Mouse (Mus musculus): Measurements from ENCODE around the gene Ank3. TPM values are rescaled to one million over a fixed set of nuclear protein-coding genes. Genes with fewer than 3 reads are reported as not detected.

Gene Ank3
- total and polyA plus RNA-seq, 2 experiments: 2.9 to 31.0 TPM

DNA sequence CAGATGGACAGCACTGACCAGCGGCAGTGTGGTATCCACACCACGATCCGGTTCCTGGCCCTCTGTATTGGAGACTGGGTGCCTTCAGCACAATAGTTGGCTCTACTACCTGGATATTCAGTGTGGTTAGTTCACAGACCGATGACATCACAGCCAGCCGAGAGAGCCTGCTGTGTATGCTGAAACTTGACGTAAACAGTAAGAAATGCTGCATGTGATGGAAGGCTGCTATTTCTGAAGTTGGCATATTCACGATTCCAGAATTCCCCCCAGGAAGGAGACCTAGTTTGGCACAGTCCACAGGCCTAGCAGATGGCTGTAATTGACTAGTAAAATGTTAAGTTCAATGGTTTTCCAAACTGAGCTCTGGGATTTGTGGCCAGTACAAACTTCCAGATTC is 521.2 kb downstream of the Ank3 start:
- H3K4me3 ChIP-seq (ENCODE audit: insufficient read depth, low read depth, low read length): no peak overlapping the region
- 74% methylated on average over 7 of the region's 7 CpGs for WGBS
- H3K4me1 ChIP-seq (ENCODE audit: control insufficient read depth, insufficient read depth, low read length): peaks cover 11% of the 10 kb centered on the region
- H3K36me3 ChIP-seq (ENCODE audit: control insufficient read depth, insufficient read depth, low read length): no peaks in the 10 kb centered on the region
- H3K27me3 ChIP-seq (ENCODE audit: control insufficient read depth, insufficient read depth, low read length): no peaks in the 10 kb centered on the region
- no peak overlapping the region for H3K27ac ChIP-seq (replicated peaks; ENCODE audit: insufficient read depth, low read depth, low read length)
- no peaks in the 10 kb centered on the region for H3K79me2 ChIP-seq (ENCODE audit: control insufficient read depth, insufficient read depth, low read length)
- DNase-seq (ENCODE audit: extremely low read depth, low read depth, low spot score): no peak
- no peak for TF ChIP-seq CTCF (IDR thresholded peaks at IDR 0.05; ENCODE audit: low read depth, low read length)
- no peak for TF ChIP-seq POLR2A (IDR thresholded peaks at IDR 0.05; ENCODE audit: extremely low read depth, insufficient read depth, low read length)
- no peak overlapping the region for H3K9ac ChIP-seq (ENCODE audit: low read depth, low read length)

DNA sequence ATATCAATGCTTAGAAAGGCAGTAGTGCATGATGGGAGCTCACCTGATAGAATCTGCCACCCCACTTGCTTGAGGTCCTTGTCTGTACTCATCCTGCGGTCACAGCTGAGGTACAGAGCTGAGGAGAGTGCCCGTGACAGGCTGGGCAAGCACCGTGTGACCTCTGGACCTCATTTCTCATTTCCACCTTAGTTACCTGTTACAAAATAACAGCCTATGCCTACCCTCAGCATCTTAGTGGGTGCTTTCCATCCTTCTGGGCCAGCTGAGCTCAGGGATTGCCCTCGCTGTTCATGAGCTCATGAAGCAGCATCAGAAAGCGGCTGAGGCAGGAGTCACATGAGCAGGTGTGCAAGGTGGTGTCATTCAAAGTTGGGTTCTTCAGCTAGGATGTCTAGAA is 523.5 kb downstream of the Ank3 start:
- WGBS: 62% methylated on average over 5 of the region's 5 CpGs
- no peak overlapping the region for H3K4me3 ChIP-seq (ENCODE audit: insufficient read depth, low read depth, low read length)
- no peak for DNase-seq (ENCODE audit: extremely low read depth, low read depth, low spot score)
- H3K27me3 ChIP-seq (ENCODE audit: control insufficient read depth, insufficient read depth, low read length): no peaks in the 10 kb centered on the region
- H3K9ac ChIP-seq (ENCODE audit: low read depth, low read length): no peak overlapping the region
- TF ChIP-seq POLR2A (IDR thresholded peaks at IDR 0.05; ENCODE audit: extremely low read depth, insufficient read depth, low read length) (no peak), CTCF (IDR thresholded peaks at IDR 0.05; ENCODE audit: low read depth, low read length) (no peak)
- no peaks in the 10 kb centered on the region for H3K79me2 ChIP-seq (ENCODE audit: control insufficient read depth, insufficient read depth, low read length)
- H3K4me1 ChIP-seq (ENCODE audit: control insufficient read depth, insufficient read depth, low read length): peaks cover 12% of the 10 kb centered on the region
- H3K36me3 ChIP-seq (ENCODE audit: control insufficient read depth, insufficient read depth, low read length): no peaks in the 10 kb centered on the region
- H3K27ac ChIP-seq (replicated peaks; ENCODE audit: insufficient read depth, low read depth, low read length): no peak overlapping the region

DNA sequence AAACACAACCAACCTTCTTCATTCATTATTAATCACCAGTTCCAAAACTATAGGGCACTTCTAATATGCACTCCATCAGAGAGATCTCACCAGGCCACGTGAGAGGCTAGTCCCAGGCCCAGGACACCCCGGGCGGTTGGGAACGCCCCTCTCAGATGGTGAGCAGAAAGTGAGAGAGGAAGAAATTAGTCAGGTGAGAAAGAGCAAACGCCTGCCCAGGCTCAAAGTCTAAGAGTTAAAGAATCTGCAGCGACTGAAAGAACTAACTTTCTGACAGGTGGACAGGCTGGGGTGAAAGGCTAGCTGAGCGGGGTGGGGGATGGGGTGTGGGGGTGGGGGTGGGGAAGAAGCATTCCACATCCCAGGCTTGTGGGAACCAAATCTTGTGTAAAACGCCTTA is 525.2 kb downstream of the Ank3 start:
- WGBS: 6% methylated on average over 8 of the region's 8 CpGs
- Histone ChIP-seq H3K9ac (ENCODE audit: low read depth, low read length) (no peak overlapping the region), H3K4me1 (ENCODE audit: control insufficient read depth, insufficient read depth, low read length) (peaks cover 17% of the 10 kb centered on the region), H3K79me2 (ENCODE audit: control insufficient read depth, insufficient read depth, low read length) (no peaks in the 10 kb centered on the region), H3K36me3 (ENCODE audit: control insufficient read depth, insufficient read depth, low read length) (no peaks in the 10 kb centered on the region), H3K4me3 (ENCODE audit: insufficient read depth, low read depth, low read length) (peak overlapping the region; percentile 53; the same call in 1 of the 2 replicates), H3K27ac (replicated peaks; ENCODE audit: insufficient read depth, low read depth, low read length) (peak overlapping the region; percentile 82), H3K27me3 (ENCODE audit: control insufficient read depth, insufficient read depth, low read length) (no peaks in the 10 kb centered on the region)
- TF ChIP-seq CTCF (IDR thresholded peaks at IDR 0.05; ENCODE audit: low read depth, low read length) (no peak), POLR2A (IDR thresholded peaks at IDR 0.05; ENCODE audit: extremely low read depth, insufficient read depth, low read length) (no peak)
- DNase-seq (ENCODE audit: extremely low read depth, low read depth, low spot score): peak; percentile 79

DNA sequence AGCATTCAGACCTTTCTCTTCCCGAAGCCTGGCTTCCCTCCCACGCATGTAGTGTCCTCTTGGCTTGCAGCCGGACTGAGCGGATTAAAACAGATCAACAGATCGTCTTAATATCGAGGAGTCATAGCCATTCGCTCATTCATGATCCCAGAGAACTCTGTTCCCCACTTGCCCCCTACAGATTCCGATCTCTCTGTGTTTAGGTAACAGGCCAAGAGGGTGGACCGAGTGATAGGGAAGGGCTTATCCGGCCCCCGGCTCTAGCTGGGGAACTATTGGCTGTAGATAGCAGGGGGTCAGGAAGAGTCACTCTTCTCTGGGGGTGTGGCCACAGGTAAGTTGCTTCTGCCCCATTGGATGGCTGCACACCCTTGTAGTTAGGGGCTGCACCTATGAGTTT is 525.7 kb downstream of the Ank3 start:
- TF ChIP-seq CTCF (IDR thresholded peaks at IDR 0.05; ENCODE audit: low read depth, low read length): no peak
- Histone ChIP-seq H3K36me3 (ENCODE audit: control insufficient read depth, insufficient read depth, low read length) (no peaks in the 10 kb centered on the region), H3K79me2 (ENCODE audit: control insufficient read depth, insufficient read depth, low read length) (no peaks in the 10 kb centered on the region), H3K27me3 (ENCODE audit: control insufficient read depth, insufficient read depth, low read length) (no peaks in the 10 kb centered on the region), H3K4me1 (ENCODE audit: control insufficient read depth, insufficient read depth, low read length) (peaks cover 17% of the 10 kb centered on the region), H3K4me3 (ENCODE audit: insufficient read depth, low read depth, low read length) (peak overlapping the region; percentile 53), H3K9ac (ENCODE audit: low read depth, low read length) (peak overlapping the region; percentile 74), H3K27ac (replicated peaks; ENCODE audit: insufficient read depth, low read depth, low read length) (peak overlapping the region; percentile 82)
- WGBS: 2% methylated on average over 11 of the region's 11 CpGs
- peak; percentile 95 for DNase-seq (ENCODE audit: extremely low read depth, low read depth, low spot score)

DNA sequence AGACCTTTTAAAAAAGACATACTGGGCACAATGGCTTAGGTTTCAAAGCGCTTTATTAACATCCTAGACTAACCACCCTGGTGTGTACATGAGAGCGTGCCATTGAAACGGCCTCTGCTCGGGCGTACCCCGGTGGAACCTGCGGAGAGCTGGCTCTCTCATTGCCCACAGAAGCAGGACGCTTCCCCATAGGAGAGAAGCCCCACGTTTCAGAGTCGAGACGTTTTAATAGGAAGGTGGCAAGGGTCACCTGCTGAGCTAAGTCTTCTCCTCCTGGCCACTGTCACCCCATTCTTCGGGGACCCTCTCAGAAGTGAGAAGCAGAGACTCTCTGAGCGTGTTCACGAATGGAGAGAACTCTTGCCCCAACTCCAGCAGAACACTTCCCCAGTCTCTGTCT is 526.3 kb downstream of the Ank3 start:
- no peaks in the 10 kb centered on the region for H3K79me2 ChIP-seq (ENCODE audit: control insufficient read depth, insufficient read depth, low read length)
- no peak for TF ChIP-seq CTCF (IDR thresholded peaks at IDR 0.05; ENCODE audit: low read depth, low read length)
- TF ChIP-seq POLR2A (IDR thresholded peaks at IDR 0.05; ENCODE audit: extremely low read depth, insufficient read depth, low read length): no peak
- peak overlapping the region; percentile 50 for H3K4me3 ChIP-seq (ENCODE audit: insufficient read depth, low read depth, low read length)
- H3K4me1 ChIP-seq (ENCODE audit: control insufficient read depth, insufficient read depth, low read length): peaks cover 17% of the 10 kb centered on the region
- peak overlapping the region; percentile 91 for H3K27ac ChIP-seq (replicated peaks; ENCODE audit: insufficient read depth, low read depth, low read length)
- H3K9ac ChIP-seq (ENCODE audit: low read depth, low read length): peak overlapping the region; percentile 72
- 2% methylated on average over 14 of the region's 14 CpGs for WGBS
- DNase-seq (ENCODE audit: extremely low read depth, low read depth, low spot score): no peak
- H3K36me3 ChIP-seq (ENCODE audit: control insufficient read depth, insufficient read depth, low read length): no peaks in the 10 kb centered on the region
- no peaks in the 10 kb centered on the region for H3K27me3 ChIP-seq (ENCODE audit: control insufficient read depth, insufficient read depth, low read length)

DNA sequence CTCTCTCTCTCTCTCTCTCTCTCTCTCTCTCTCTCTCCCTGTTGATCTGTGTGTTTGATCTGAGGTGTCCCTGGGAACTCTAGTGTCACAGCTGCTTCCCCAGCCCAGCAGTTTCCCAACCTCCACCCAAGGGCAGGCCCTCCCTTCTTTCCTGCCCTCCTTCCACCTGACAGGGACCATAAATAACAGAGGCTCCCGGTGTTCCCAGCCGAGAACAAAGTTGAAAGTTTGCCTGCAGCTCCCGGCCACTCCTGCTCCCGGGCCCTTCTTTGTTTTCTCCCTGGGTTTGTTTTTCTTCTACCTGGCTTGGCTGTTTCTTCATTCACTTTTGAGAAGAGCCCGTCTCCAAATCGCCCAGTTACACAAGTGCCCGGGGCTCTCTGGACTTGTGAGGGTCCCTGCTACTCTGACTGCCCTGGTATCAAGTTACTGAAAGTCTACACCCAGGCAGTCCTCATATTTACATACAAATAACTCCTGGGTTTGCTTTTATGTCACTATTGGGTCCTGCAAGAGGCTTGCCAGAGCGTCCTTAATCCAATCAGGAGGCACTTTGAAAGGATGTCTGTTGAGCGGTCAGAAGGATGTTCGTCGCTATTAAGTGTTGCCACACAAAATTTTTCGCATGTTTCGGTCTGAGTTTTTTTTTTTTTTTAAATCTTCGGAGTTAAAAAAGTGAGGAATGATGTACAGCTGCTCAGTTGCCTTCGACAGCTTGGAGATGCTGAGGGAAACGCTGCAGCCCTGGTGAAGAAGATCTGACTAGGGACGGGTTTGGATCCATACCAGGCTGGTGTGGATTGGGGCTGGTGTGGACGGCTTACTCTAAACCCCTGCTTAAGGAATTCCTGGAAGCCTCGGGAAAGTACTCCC is 526.9 kb downstream of the Ank3 start:
- H3K9ac ChIP-seq (ENCODE audit: low read depth, low read length): peak overlapping the region; percentile 72
- under 1% methylated on average over 19 of the region's 19 CpGs for WGBS
- H3K79me2 ChIP-seq (ENCODE audit: control insufficient read depth, insufficient read depth, low read length): no peaks in the 10 kb centered on the region
- no peak overlapping the region; the same call in none of the 2 replicates for H3K4me3 ChIP-seq (ENCODE audit: insufficient read depth, low read depth, low read length)
- peak; percentile 94 for DNase-seq (ENCODE audit: extremely low read depth, low read depth, low spot score)
- H3K27ac ChIP-seq (replicated peaks; ENCODE audit: insufficient read depth, low read depth, low read length): peak overlapping the region; percentile 91
- H3K36me3 ChIP-seq (ENCODE audit: control insufficient read depth, insufficient read depth, low read length): no peaks in the 10 kb centered on the region
- H3K4me1 ChIP-seq (ENCODE audit: control insufficient read depth, insufficient read depth, low read length): peaks cover 17% of the 10 kb centered on the region
- TF ChIP-seq CTCF (IDR thresholded peaks at IDR 0.05; ENCODE audit: low read depth, low read length) (no peak), POLR2A (IDR thresholded peaks at IDR 0.05; ENCODE audit: extremely low read depth, insufficient read depth, low read length) (peak; percentile 61; the same call in 1 of the 2 replicates)
- no peaks in the 10 kb centered on the region for H3K27me3 ChIP-seq (ENCODE audit: control insufficient read depth, insufficient read depth, low read length)

Measured in liver, adult 2 months (tissue).